Comparison of ENCODE assay signal across 8 mouse cellular contexts in genomic region chr5:143386797-143387621, GRCm38 (mm10). TPM values are rescaled to one million over a fixed set of nuclear protein-coding genes. Genes with fewer than 3 reads are reported as not detected.
A peak's percentile ranks its signal among the peaks of the same experiment; 100 is the strongest.
DNase-seq lines count a peak whose midpoint lies in the region; ATAC-seq and TF ChIP-seq lines count a peak whose summit lies in the region.

No protein-coding gene starts in this region.

- peak overlapping the region; percentile 68 for H3K4me2 ChIP-seq in embryonic facial prominence, embryonic 14.5 days (ENCODE audit: low read depth, low read length)
- H3K4me2 ChIP-seq in kidney, postnatal 0 days (ENCODE audit: low read length), result peak overlapping the region; percentile 62

- no peak overlapping the region for H3K27ac ChIP-seq in thymus, adult 2 months (ENCODE audit: control insufficient read depth, insufficient read depth, low read length)
- H3K27ac ChIP-seq in embryonic facial prominence, embryonic 14.5 days (replicated peaks; ENCODE audit: low read depth, low read length), result no peak overlapping the region
- no peak overlapping the region for H3K27ac ChIP-seq in kidney, postnatal 0 days

- no peaks in the 10 kb centered on the region for H3K9me3 ChIP-seq in embryonic facial prominence, embryonic 14.5 days (ENCODE audit: control insufficient read depth, low read length)
- H3K9me3 ChIP-seq in kidney, postnatal 0 days (replicated peaks; ENCODE audit: low read length), result no peaks in the 10 kb centered on the region

- 13% methylated on average over 39 of the region's 39 CpGs for WGBS in thymus, adult 2 months
- WGBS in embryonic facial prominence, embryonic 14.5 days, result 11% methylated on average over 39 of the region's 39 CpGs
- 6% methylated on average over 39 of the region's 39 CpGs for WGBS in kidney, postnatal 0 days

- TF ChIP-seq POLR2A in thymus, adult 2 months (IDR thresholded peaks at IDR 0.05; ENCODE audit: control insufficient read depth, extremely low read depth, insufficient read depth, low read length, poor library complexity), result no peak

- no peak overlapping the region for H3K4me3 ChIP-seq in thymus, adult 2 months (ENCODE audit: control insufficient read depth, insufficient read depth, low read length)
- peak overlapping the region; percentile 33 for H3K4me3 ChIP-seq in embryonic facial prominence, embryonic 14.5 days (ENCODE audit: low read depth, low read length)
- H3K4me3 ChIP-seq in kidney, postnatal 0 days (replicated peaks; ENCODE audit: low read depth, low read length), result peak overlapping the region; percentile 24

- no peaks in the 10 kb centered on the region for H3K4me1 ChIP-seq in thymus, adult 2 months (replicated peaks; ENCODE audit: control insufficient read depth, insufficient read depth, low read length)
- H3K4me1 ChIP-seq in embryonic facial prominence, embryonic 14.5 days (ENCODE audit: control insufficient read depth, insufficient read depth, low read length), result 0 out of 2 replicates have a peak, but pooled peaks cover 7% of the 10 kb centered on the region
- H3K4me1 ChIP-seq in kidney, postnatal 0 days (replicated peaks; ENCODE audit: insufficient read depth, low read length), result peaks cover 9% of the 10 kb centered on the region; the same call in 1 of the 2 replicates

- no peaks in the 10 kb centered on the region; the same call in 1 of the 2 replicates for H3K27me3 ChIP-seq in thymus, adult 2 months (ENCODE audit: control insufficient read depth, insufficient read depth, low read length)
- peaks cover 26% of the 10 kb centered on the region for H3K27me3 ChIP-seq in embryonic facial prominence, embryonic 14.5 days (replicated peaks; ENCODE audit: control insufficient read depth, insufficient read depth, low read length)
- H3K27me3 ChIP-seq in kidney, postnatal 0 days (ENCODE audit: insufficient read depth, low read length), result peaks cover 3% of the 10 kb centered on the region; the same call in 1 of the 2 replicates

- ATAC-seq in embryonic facial prominence, embryonic 14.5 days (ENCODE audit: low read depth), result peak; percentile 81
- ATAC-seq in kidney, postnatal 0 days (replicated peaks; ENCODE audit: low FRiP score, low read depth), result peak; percentile 80
- peak; percentile 22; the same call in 1 of the 2 replicates for ATAC-seq in megakaryocyte-erythroid progenitor cell, adult 5-6 weeks (replicated peaks; ENCODE audit: low FRiP score, low TSS enrichment, poor library complexity, severe bottlenecking)

- H3K9ac ChIP-seq in embryonic facial prominence, embryonic 14.5 days (ENCODE audit: low read depth, low read length), result peak overlapping the region; percentile 30; the same call in 1 of the 2 replicates
- no peak overlapping the region for H3K9ac ChIP-seq in kidney, postnatal 0 days (ENCODE audit: low read depth, low read length)

- TF ChIP-seq CTCF in thymus, adult 2 months (IDR thresholded peaks at IDR 0.05; ENCODE audit: borderline replicate concordance, control insufficient read depth, extremely low read depth, insufficient read depth, low read length, poor library complexity), result no peak
- peak; percentile 53; the same call in 1 of the 2 replicates for TF ChIP-seq CTCF in kidney, postnatal 0 days (IDR thresholded peaks at IDR 0.05; ENCODE audit: low read depth)

- H3K36me3 ChIP-seq in thymus, adult 2 months (ENCODE audit: control insufficient read depth, insufficient read depth, low read length), result no peaks in the 10 kb centered on the region
- no peaks in the 10 kb centered on the region for H3K36me3 ChIP-seq in embryonic facial prominence, embryonic 14.5 days (ENCODE audit: control insufficient read depth, insufficient read depth, low read length)
- H3K36me3 ChIP-seq in kidney, postnatal 0 days (ENCODE audit: insufficient read depth, low read length), result no peaks in the 10 kb centered on the region

- peak; percentile 12 for DNase-seq in thymus, postnatal 0 days (ENCODE audit: low spot score)
- DNase-seq in thymus, adult 2 months, result no peak
- peak; percentile 33 for DNase-seq in embryonic facial prominence, embryonic 14.5 days (ENCODE audit: low spot score)
- DNase-seq in kidney, postnatal 0 days (ENCODE audit: low spot score), result peak; percentile 63
- DNase-seq in frontal cortex, postnatal 25 days (ENCODE audit: low spot score in 2 of 2), result no peak
- no peak for DNase-seq in right cerebral cortex, postnatal 36 days (ENCODE audit: low spot score in 2 of 2)
- no peak for DNase-seq in layer of hippocampus, postnatal 14 days (ENCODE audit: low spot score in 2 of 2)

RNA-seq across cellular contexts. Expression of gene Kdelr2, which starts 16.6 kb away (rescaled TPM):
- polyA plus RNA-seq in thymus, postnatal 0 days (2015; fragmentation: Nextera tagmentation; extraction: Ambion mirVana), result 96.9 and 106 TPM in 2 replicates
- 60.9 and 61.6 TPM in 2 replicates for polyA plus RNA-seq in thymus, adult 2 months (2012; rRNA removed)
- polyA plus RNA-seq in embryonic facial prominence, embryonic 14.5 days (2014; fragmentation: Nextera tagmentation; extraction: Ambion mirVana), result 477 and 497 TPM in 2 replicates
- polyA plus RNA-seq in kidney, postnatal 0 days (2015; fragmentation: Nextera tagmentation; extraction: Ambion mirVana), result 319 and 337 TPM in 2 replicates
- 50.5 and 62.6 TPM in 2 replicates for total RNA-seq in megakaryocyte-erythroid progenitor cell, adult 5-6 weeks (2014; fragmentation: Nextera tagmentation)
- total RNA-seq in megakaryocyte-erythroid progenitor cell, adult 5-6 weeks (2017), result 70.8 and 84.3 TPM in 2 replicates
- total RNA-seq in layer of hippocampus, postnatal 14 days (2021), result 10 to 100 TPM; 42.9 to 49.7 TPM

RNA-seq across cellular contexts. Expression of gene Grid2ip, which starts 29.9 kb away (rescaled TPM):
- 0.05 TPM in 1 of 2 replicates, not detected in the other for polyA plus RNA-seq in thymus, postnatal 0 days (2015; fragmentation: Nextera tagmentation; extraction: Ambion mirVana)
- polyA plus RNA-seq in thymus, adult 2 months (2012; rRNA removed), result 0.06 and 0.26 TPM in 2 replicates
- 0.51 and 0.87 TPM in 2 replicates for polyA plus RNA-seq in embryonic facial prominence, embryonic 14.5 days (2014; fragmentation: Nextera tagmentation; extraction: Ambion mirVana)
- 0.03 TPM in 1 of 2 replicates, not detected in the other for polyA plus RNA-seq in kidney, postnatal 0 days (2015; fragmentation: Nextera tagmentation; extraction: Ambion mirVana)
- not detected in 2 replicates for total RNA-seq in megakaryocyte-erythroid progenitor cell, adult 5-6 weeks (2014; fragmentation: Nextera tagmentation)
- total RNA-seq in megakaryocyte-erythroid progenitor cell, adult 5-6 weeks (2017), result not detected in 2 replicates
- total RNA-seq in layer of hippocampus, postnatal 14 days (2021), result 1 to 10 TPM; 4.1 to 8.1 TPM

RNA-seq across cellular contexts. Expression of gene Zdhhc4, which starts 58.0 kb away (rescaled TPM):
- polyA plus RNA-seq in thymus, postnatal 0 days (2015; fragmentation: Nextera tagmentation; extraction: Ambion mirVana), result 88.6 and 97.2 TPM in 2 replicates
- 117 and 118 TPM in 2 replicates for polyA plus RNA-seq in thymus, adult 2 months (2012; rRNA removed)
- 68.3 and 74.7 TPM in 2 replicates for polyA plus RNA-seq in embryonic facial prominence, embryonic 14.5 days (2014; fragmentation: Nextera tagmentation; extraction: Ambion mirVana)
- 87.6 and 91.2 TPM in 2 replicates for polyA plus RNA-seq in kidney, postnatal 0 days (2015; fragmentation: Nextera tagmentation; extraction: Ambion mirVana)
- total RNA-seq in megakaryocyte-erythroid progenitor cell, adult 5-6 weeks (2014; fragmentation: Nextera tagmentation), result 70.6 and 74.5 TPM in 2 replicates
- total RNA-seq in megakaryocyte-erythroid progenitor cell, adult 5-6 weeks (2017), result 23.2 and 40.8 TPM in 2 replicates
- total RNA-seq in layer of hippocampus, postnatal 14 days (2021), result 10 to 100 TPM; 41.8 to 47.1 TPM

Comparison
In these comparisons a context has a peak if more than half of its experiments do, and no peak if none do; other contexts are left out.
1. DNase-seq: peak in thymus, postnatal 0 days (single experiment), embryonic facial prominence, embryonic 14.5 days (single experiment) and kidney, postnatal 0 days (single experiment); none in thymus, adult 2 months (single experiment), frontal cortex, postnatal 25 days (0 of 2), right cerebral cortex, postnatal 36 days (0 of 2) and layer of hippocampus, postnatal 14 days (0 of 2).
2. ATAC-seq: peak in every context shown above with its lines; median percentile 81 in embryonic facial prominence, embryonic 14.5 days; 80 in kidney, postnatal 0 days; 22 in megakaryocyte-erythroid progenitor cell, adult 5-6 weeks.